Mouse (Mus musculus) liver, adult (tissue): Measurements from ENCODE around the gene Hhipl1.
A peak's percentile ranks its signal among the peaks of the same experiment; 100 is the strongest.

Source experiments
- GATA4 ChIP-seq: IDR thresholded peaks from 2 replicates; pipeline ENCODE4 v1.6.1; 2014; ENCODE audit warnings: mild to moderate bottlenecking, low read length; ENCODE audit not compliant: insufficient replicate concordance

Hhipl1 gene

GRCm38 (mm10) chr12:108292419-108292818, 13.7 kb upstream of the Hhipl1 start:
- TF ChIP-seq GATA4 = no peak

- TF ChIP-seq GATA4 = peak; percentile 84
Measured at GRCm38 (mm10) chr12:108292957-108293356, 13.1 kb upstream of the Hhipl1 start.

GRCm38 (mm10) chr12:108294620-108295019, 11.4 kb upstream of the Hhipl1 start:
- no peak for TF ChIP-seq GATA4

- no peak for TF ChIP-seq GATA4
Measured at GRCm38 (mm10) chr12:108297033-108297432, 9.0 kb upstream of the Hhipl1 start.

- no peak for TF ChIP-seq GATA4
Measured at GRCm38 (mm10) chr12:108301006-108301405, 5.1 kb upstream of the Hhipl1 start.

GRCm38 (mm10) chr12:108303778-108304365, 2.2 kb upstream of the Hhipl1 start:
- no peak for TF ChIP-seq GATA4

- TF ChIP-seq GATA4 = no peak
Measured at GRCm38 (mm10) chr12:108305172-108305571, 898 bp upstream of the Hhipl1 start.

- TF ChIP-seq GATA4 = no peak
Measured at GRCm38 (mm10) chr12:108307553-108307952, 1.5 kb downstream of the Hhipl1 start.

GRCm38 (mm10) chr12:108308363-108308856, 2.3 kb downstream of the Hhipl1 start:
- no peak for TF ChIP-seq GATA4

- TF ChIP-seq GATA4 = no peak
Measured at GRCm38 (mm10) chr12:108309116-108309794, 3.2 kb downstream of the Hhipl1 start.

- TF ChIP-seq GATA4 = no peak
Measured at GRCm38 (mm10) chr12:108310041-108310440, 4.0 kb downstream of the Hhipl1 start.

GRCm38 (mm10) chr12:108310456-108311027, 4.5 kb downstream of the Hhipl1 start:
- no peak for TF ChIP-seq GATA4

GRCm38 (mm10) chr12:108311741-108312290, 5.7 kb downstream of the Hhipl1 start:
- TF ChIP-seq GATA4 = no peak

GRCm38 (mm10) chr12:108312432-108312851, 6.4 kb downstream of the Hhipl1 start:
- peak; percentile 92; the same call in 1 of the 2 replicates for TF ChIP-seq GATA4

- TF ChIP-seq GATA4 = no peak
Measured at GRCm38 (mm10) chr12:108313244-108313772, 7.2 kb downstream of the Hhipl1 start.

GRCm38 (mm10) chr12:108315818-108316217, 9.7 kb downstream of the Hhipl1 start:
- TF ChIP-seq GATA4 = no peak

GRCm38 (mm10) chr12:108316655-108317054, 10.6 kb downstream of the Hhipl1 start:
- TF ChIP-seq GATA4 = no peak
